8 mouse cellular contexts compared by ENCODE assay signal in the genomic region with DNA sequence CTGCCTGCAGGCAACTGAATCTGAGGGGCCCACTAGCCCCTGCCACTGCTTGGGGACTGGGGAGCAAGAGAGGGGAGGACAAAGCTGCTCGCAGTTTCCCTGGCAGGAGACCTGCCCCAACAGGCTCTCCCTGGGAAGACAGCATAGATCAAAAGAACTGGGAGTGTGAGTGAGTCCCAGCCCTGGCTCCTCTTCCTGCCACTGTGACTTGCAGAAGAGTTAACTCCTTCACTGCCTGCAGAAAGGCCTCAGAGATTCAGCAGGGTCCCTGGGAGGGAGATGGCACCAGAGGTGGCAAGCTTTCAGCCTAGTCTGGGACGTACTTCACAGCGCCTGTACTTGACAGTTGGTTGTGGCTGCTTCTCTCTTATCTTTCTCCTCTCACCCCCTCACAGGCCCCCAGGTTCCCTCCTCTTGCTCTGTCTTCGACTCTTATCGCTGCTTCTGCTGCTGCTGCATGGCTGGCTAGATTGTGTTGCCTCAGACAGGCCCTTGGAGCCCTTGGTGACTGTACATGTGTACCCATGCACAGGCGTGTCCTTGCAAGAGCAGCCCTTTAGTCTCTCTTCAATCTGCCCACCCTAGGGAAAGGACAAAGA. TPM values are rescaled to one million over a fixed set of nuclear protein-coding genes. Genes with fewer than 3 reads are reported as not detected.
A peak's percentile ranks its signal among the peaks of the same experiment; 100 is the strongest.
DNase-seq lines count a peak whose midpoint lies in the region; ATAC-seq lines count a peak whose summit lies in the region.

No protein-coding gene starts in this region.

- H3K27ac ChIP-seq in midbrain, embryonic 11.5 days (ENCODE audit: low read depth, low read length): peak overlapping the region; percentile 48
- no peak overlapping the region for H3K27ac ChIP-seq in midbrain, embryonic 16.5 days (ENCODE audit: low read length)
- H3K27ac ChIP-seq in embryonic facial prominence, embryonic 14.5 days (replicated peaks; ENCODE audit: low read depth, low read length): peak overlapping the region; percentile 75
- H3K27ac ChIP-seq in limb, embryonic 15.5 days: peak overlapping the region; percentile 65
- H3K27ac ChIP-seq in stomach, embryonic 16.5 days (ENCODE audit: low read length): peak overlapping the region; percentile 88

- peak; percentile 82 for DNase-seq in midbrain, embryonic 11.5 days (ENCODE audit: low spot score, missing footprints)
- DNase-seq in embryonic facial prominence, embryonic 14.5 days (ENCODE audit: low spot score): peak; percentile 89
- no peak for DNase-seq in gastrocnemius, postnatal 25 days
- DNase-seq in cerebellum, adult 18-20 months: no peak
- DNase-seq in adrenal gland, adult 18-20 months (ENCODE audit: low spot score in 2 of 2): no peak

- ATAC-seq in midbrain, embryonic 11.5 days (ENCODE audit: low FRiP score): peak; percentile 54; the same call in 1 of the 2 replicates
- no peak for ATAC-seq in midbrain, embryonic 16.5 days
- ATAC-seq in embryonic facial prominence, embryonic 14.5 days (ENCODE audit: low read depth): peak; percentile 94
- peak; percentile 73; the same call in 1 of the 2 replicates for ATAC-seq in limb, embryonic 15.5 days (ENCODE audit: insufficient number of reproducible peaks, low FRiP score, low TSS enrichment, low read depth)
- peak; percentile 74 for ATAC-seq in stomach, embryonic 16.5 days (ENCODE audit: insufficient read depth, low FRiP score)

- peak overlapping the region; percentile 9; the same call in 1 of the 2 replicates for H3K4me2 ChIP-seq in midbrain, embryonic 11.5 days
- H3K4me2 ChIP-seq in midbrain, embryonic 16.5 days (ENCODE audit: low read length): no peak overlapping the region
- H3K4me2 ChIP-seq in embryonic facial prominence, embryonic 14.5 days (ENCODE audit: low read depth, low read length): peak overlapping the region; percentile 16; the same call in 1 of the 2 replicates
- H3K4me2 ChIP-seq in limb, embryonic 15.5 days: no peak overlapping the region; the same call in 1 of the 2 replicates
- peak overlapping the region; percentile 26 for H3K4me2 ChIP-seq in stomach, embryonic 16.5 days (ENCODE audit: low read depth, low read length)

- peaks cover 8% of the 10 kb centered on the region; the same call in 1 of the 2 replicates for H3K4me1 ChIP-seq in midbrain, embryonic 11.5 days (ENCODE audit: control insufficient read depth, insufficient read depth, low read length)
- no peaks in the 10 kb centered on the region for H3K4me1 ChIP-seq in midbrain, embryonic 16.5 days (ENCODE audit: control insufficient read depth, insufficient read depth, low read length)
- peaks cover 14% of the 10 kb centered on the region for H3K4me1 ChIP-seq in embryonic facial prominence, embryonic 14.5 days (ENCODE audit: control insufficient read depth, insufficient read depth, low read length)
- peaks cover 16% of the 10 kb centered on the region; the same call in 1 of the 2 replicates for H3K4me1 ChIP-seq in limb, embryonic 15.5 days
- peaks cover 22% of the 10 kb centered on the region for H3K4me1 ChIP-seq in stomach, embryonic 16.5 days (ENCODE audit: control insufficient read depth, insufficient read depth, low read length)

- H3K27me3 ChIP-seq in midbrain, embryonic 11.5 days (ENCODE audit: control insufficient read depth, insufficient read depth, low read length): no peaks in the 10 kb centered on the region
- H3K27me3 ChIP-seq in midbrain, embryonic 16.5 days (ENCODE audit: control insufficient read depth, insufficient read depth, low read depth, low read length): no peaks in the 10 kb centered on the region
- H3K27me3 ChIP-seq in embryonic facial prominence, embryonic 14.5 days (replicated peaks; ENCODE audit: control insufficient read depth, insufficient read depth, low read length): no peaks in the 10 kb centered on the region
- H3K27me3 ChIP-seq in limb, embryonic 15.5 days: no peaks in the 10 kb centered on the region
- no peaks in the 10 kb centered on the region for H3K27me3 ChIP-seq in stomach, embryonic 16.5 days (ENCODE audit: control insufficient read depth, insufficient read depth, low read length)

- no peaks in the 10 kb centered on the region for H3K9me3 ChIP-seq in midbrain, embryonic 11.5 days (ENCODE audit: control insufficient read depth, low read length)
- H3K9me3 ChIP-seq in midbrain, embryonic 16.5 days (replicated peaks; ENCODE audit: control insufficient read depth, low read length, poor library complexity, severe bottlenecking): no peaks in the 10 kb centered on the region
- H3K9me3 ChIP-seq in embryonic facial prominence, embryonic 14.5 days (ENCODE audit: control insufficient read depth, low read length): no peaks in the 10 kb centered on the region
- H3K9me3 ChIP-seq in limb, embryonic 15.5 days: no peaks in the 10 kb centered on the region
- no peaks in the 10 kb centered on the region for H3K9me3 ChIP-seq in stomach, embryonic 16.5 days (replicated peaks; ENCODE audit: control insufficient read depth, low read length)

- no peaks in the 10 kb centered on the region for H3K36me3 ChIP-seq in midbrain, embryonic 11.5 days (ENCODE audit: control insufficient read depth, insufficient read depth, low read length)
- no peaks in the 10 kb centered on the region for H3K36me3 ChIP-seq in midbrain, embryonic 16.5 days (ENCODE audit: control insufficient read depth, insufficient read depth, low read length)
- no peaks in the 10 kb centered on the region for H3K36me3 ChIP-seq in embryonic facial prominence, embryonic 14.5 days (ENCODE audit: control insufficient read depth, insufficient read depth, low read length)
- H3K36me3 ChIP-seq in limb, embryonic 15.5 days: no peaks in the 10 kb centered on the region
- no peaks in the 10 kb centered on the region for H3K36me3 ChIP-seq in stomach, embryonic 16.5 days (ENCODE audit: control insufficient read depth, insufficient read depth, low read length)

- H3K9ac ChIP-seq in midbrain, embryonic 11.5 days (ENCODE audit: low read length): no peak overlapping the region; the same call in 1 of the 2 replicates
- no peak overlapping the region for H3K9ac ChIP-seq in midbrain, embryonic 16.5 days (ENCODE audit: low read depth, low read length)
- H3K9ac ChIP-seq in embryonic facial prominence, embryonic 14.5 days (ENCODE audit: low read depth, low read length): no peak overlapping the region
- H3K9ac ChIP-seq in limb, embryonic 15.5 days: no peak overlapping the region
- peak overlapping the region; percentile 56 for H3K9ac ChIP-seq in stomach, embryonic 16.5 days (ENCODE audit: low read length)

- H3K4me3 ChIP-seq in midbrain, embryonic 11.5 days (ENCODE audit: low read depth, low read length): no peak overlapping the region
- no peak overlapping the region for H3K4me3 ChIP-seq in midbrain, embryonic 16.5 days (ENCODE audit: low read depth, low read length)
- no peak overlapping the region for H3K4me3 ChIP-seq in embryonic facial prominence, embryonic 14.5 days (ENCODE audit: low read depth, low read length)
- H3K4me3 ChIP-seq in limb, embryonic 15.5 days: no peak overlapping the region
- no peak overlapping the region for H3K4me3 ChIP-seq in stomach, embryonic 16.5 days (replicated peaks; ENCODE audit: low read length)

- 26% methylated on average over 6 of the region's 6 CpGs for WGBS in midbrain, embryonic 11.5 days
- 22% methylated on average over 6 of the region's 6 CpGs for WGBS in midbrain, embryonic 16.5 days
- WGBS in embryonic facial prominence, embryonic 14.5 days: 21% methylated on average over 6 of the region's 6 CpGs
- WGBS in limb, embryonic 15.5 days: 21% methylated on average over 6 of the region's 6 CpGs
- 23% methylated on average over 6 of the region's 6 CpGs for WGBS in stomach, embryonic 16.5 days

RNA-seq across cellular contexts. Expression of a gene that starts 11.3 kb away (rescaled TPM):
- 148 and 163 TPM in 2 replicates for polyA plus RNA-seq in midbrain, embryonic 11.5 days (2014; fragmentation: Nextera tagmentation; extraction: Ambion mirVana)
- 127 TPM in 2 replicates for polyA plus RNA-seq in midbrain, embryonic 16.5 days (2015; fragmentation: Nextera tagmentation; extraction: Ambion mirVana)
- 146 and 153 TPM in 2 replicates for polyA plus RNA-seq in embryonic facial prominence, embryonic 14.5 days (2014; fragmentation: Nextera tagmentation; extraction: Ambion mirVana)
- polyA plus RNA-seq in limb, embryonic 15.5 days (2015; fragmentation: Nextera tagmentation; extraction: Ambion mirVana): 135 and 155 TPM in 2 replicates
- 116 and 119 TPM in 2 replicates for polyA plus RNA-seq in stomach, embryonic 16.5 days (2015; fragmentation: Nextera tagmentation; extraction: Ambion mirVana)
- total RNA-seq in gastrocnemius, postnatal 25 days (2021): 10 to 100 TPM; 31.6 to 31.7 TPM
- total RNA-seq in adrenal gland, adult 18-20 months (2021): 10 to 100 TPM; 65.5 to 72.4 TPM

RNA-seq across cellular contexts. Expression of a gene that starts 34.3 kb away (rescaled TPM):
- 7.0 and 9.0 TPM in 2 replicates for polyA plus RNA-seq in midbrain, embryonic 11.5 days (2014; fragmentation: Nextera tagmentation; extraction: Ambion mirVana)
- polyA plus RNA-seq in midbrain, embryonic 16.5 days (2015; fragmentation: Nextera tagmentation; extraction: Ambion mirVana): 62.6 and 68.5 TPM in 2 replicates
- 1.9 and 2.2 TPM in 2 replicates for polyA plus RNA-seq in embryonic facial prominence, embryonic 14.5 days (2014; fragmentation: Nextera tagmentation; extraction: Ambion mirVana)
- polyA plus RNA-seq in limb, embryonic 15.5 days (2015; fragmentation: Nextera tagmentation; extraction: Ambion mirVana): 1.4 and 1.5 TPM in 2 replicates
- polyA plus RNA-seq in stomach, embryonic 16.5 days (2015; fragmentation: Nextera tagmentation; extraction: Ambion mirVana): 1.5 and 1.7 TPM in 2 replicates
- under 1 TPM in 1 of 2 experiments, not detected in 1; 0.08 TPM for total RNA-seq in gastrocnemius, postnatal 25 days (2021)
- total RNA-seq in adrenal gland, adult 18-20 months (2021): 1 to 10 TPM; 7.6 to 9.5 TPM

Comparison
In these comparisons a context has a peak if more than half of its experiments do, and no peak if none do; other contexts are left out.
1. H3K4me2 ChIP-seq: peak in midbrain, embryonic 11.5 days (single experiment), embryonic facial prominence, embryonic 14.5 days (single experiment) and stomach, embryonic 16.5 days (single experiment); none in midbrain, embryonic 16.5 days (single experiment) and limb, embryonic 15.5 days (single experiment).
2. DNase-seq: peak in midbrain, embryonic 11.5 days (single experiment) and embryonic facial prominence, embryonic 14.5 days (single experiment); none in gastrocnemius, postnatal 25 days (single experiment), cerebellum, adult 18-20 months (0 of 2) and adrenal gland, adult 18-20 months (0 of 2).